Mouse (Mus musculus): ENCODE results near the gene Slc31a1. TPM values are rescaled to one million over a fixed set of nuclear protein-coding genes. Genes with fewer than 3 reads are reported as not detected.

Gene Slc31a1
- polyA plus RNA-seq, 1 experiment from 2014 or later = 44.2 TPM

DNA sequence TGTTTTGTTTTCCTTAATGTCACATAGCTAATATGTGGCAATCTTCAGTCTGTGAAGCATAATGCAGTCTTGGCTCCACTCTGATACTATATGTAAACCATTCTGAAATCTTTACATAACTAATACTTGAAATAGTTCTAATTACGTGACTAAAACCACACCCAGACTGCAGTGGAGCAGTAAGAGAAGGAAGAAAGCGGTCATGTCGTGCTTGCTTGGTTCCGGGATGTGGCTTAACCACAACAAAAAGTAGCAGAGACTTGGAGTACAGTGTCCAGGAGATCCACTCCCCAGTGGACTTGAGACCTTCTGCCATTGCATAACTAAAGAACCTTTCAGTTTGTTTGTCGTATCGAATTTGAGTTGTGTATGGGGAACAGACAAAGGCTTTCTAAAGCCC lies 7.1 kb downstream of the Slc31a1 start:
- 95% methylated on average over 6 of the region's 6 CpGs for WGBS
- ATAC-seq (ENCODE audit: low FRiP score) = no peak
- no peak overlapping the region for H3K4me2 ChIP-seq
- H3K9ac ChIP-seq = no peak overlapping the region
- H3K27ac ChIP-seq = no peak overlapping the region
- no peaks in the 10 kb centered on the region for H3K27me3 ChIP-seq
- H3K4me1 ChIP-seq (replicated peaks) = 0 out of 2 replicates have a peak, but pooled peaks cover under 1% of the 10 kb centered on the region
- H3K4me3 ChIP-seq = no peak overlapping the region
- no peaks in the 10 kb centered on the region for H3K9me3 ChIP-seq
- H3K36me3 ChIP-seq = no peaks in the 10 kb centered on the region

DNA sequence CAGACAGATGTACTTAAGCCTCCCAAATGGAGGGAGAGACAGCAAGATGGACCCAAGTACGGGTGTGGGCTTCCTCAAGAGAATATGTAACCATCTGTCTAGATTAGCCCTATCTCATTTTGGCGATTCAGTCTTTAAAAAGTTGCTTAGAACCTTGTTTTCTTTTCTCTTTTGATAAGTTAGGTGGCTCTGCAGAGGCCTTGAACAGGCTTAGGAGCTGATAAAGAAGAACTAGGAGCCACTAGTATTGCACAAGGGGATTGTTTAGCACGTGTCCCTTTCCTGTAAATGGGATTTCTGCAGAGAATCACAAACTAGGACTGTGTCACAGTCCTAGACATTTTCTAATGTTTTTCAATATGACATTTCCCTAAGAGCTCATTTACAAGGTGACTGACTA lies 8.6 kb downstream of the Slc31a1 start:
- no peak overlapping the region for H3K4me3 ChIP-seq
- 83% methylated on average over 3 of the region's 3 CpGs for WGBS
- no peak overlapping the region for H3K9ac ChIP-seq
- no peak for ATAC-seq (ENCODE audit: low FRiP score)
- H3K36me3 ChIP-seq = no peaks in the 10 kb centered on the region
- no peaks in the 10 kb centered on the region for H3K27me3 ChIP-seq
- H3K4me2 ChIP-seq = no peak overlapping the region
- H3K9me3 ChIP-seq = no peaks in the 10 kb centered on the region
- H3K4me1 ChIP-seq (replicated peaks) = no peaks in the 10 kb centered on the region
- no peak overlapping the region for H3K27ac ChIP-seq

GRCm38 (mm10) chr4:62372410-62372809 lies 11.9 kb downstream of the Slc31a1 start:
- no peak overlapping the region for H3K4me2 ChIP-seq
- H3K4me3 ChIP-seq = no peak overlapping the region
- 15% methylated on average over 1 of the region's 1 CpGs for WGBS
- H3K9me3 ChIP-seq = no peaks in the 10 kb centered on the region
- H3K4me1 ChIP-seq (replicated peaks) = no peaks in the 10 kb centered on the region
- H3K27ac ChIP-seq = no peak overlapping the region
- no peaks in the 10 kb centered on the region for H3K36me3 ChIP-seq
- ATAC-seq (ENCODE audit: low FRiP score) = no peak
- H3K9ac ChIP-seq = no peak overlapping the region
- H3K27me3 ChIP-seq = no peaks in the 10 kb centered on the region

GRCm38 (mm10) chr4:62372818-62373520 lies 12.4 kb downstream of the Slc31a1 start:
- no peaks in the 10 kb centered on the region for H3K4me1 ChIP-seq (replicated peaks)
- no peak overlapping the region for H3K4me2 ChIP-seq
- H3K36me3 ChIP-seq = no peaks in the 10 kb centered on the region
- H3K27ac ChIP-seq = no peak overlapping the region
- no peak for ATAC-seq (ENCODE audit: low FRiP score)
- WGBS = 86% methylated on average over 9 of the region's 9 CpGs
- no peaks in the 10 kb centered on the region for H3K27me3 ChIP-seq
- H3K4me3 ChIP-seq = no peak overlapping the region
- H3K9me3 ChIP-seq = no peaks in the 10 kb centered on the region
- no peak overlapping the region for H3K9ac ChIP-seq

DNA sequence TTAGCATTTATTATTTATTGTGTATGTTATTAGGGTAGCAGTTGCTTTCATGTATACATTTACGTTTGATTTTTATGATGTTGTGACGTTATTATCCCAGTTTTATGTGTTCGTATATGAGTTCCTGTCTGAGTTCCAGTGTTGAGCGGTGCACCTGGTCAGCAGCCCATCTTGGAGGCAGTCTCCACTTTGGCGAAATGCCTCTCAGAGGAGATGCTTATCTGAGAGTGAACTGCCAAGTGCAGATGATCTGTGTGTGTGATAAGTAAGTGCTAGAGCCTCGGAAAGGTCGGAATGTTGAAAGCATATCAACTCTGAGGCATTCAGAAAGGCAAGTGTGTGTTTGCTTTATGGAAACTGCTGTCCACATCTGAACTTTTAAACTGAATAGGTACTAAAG lies 13.1 kb downstream of the Slc31a1 start:
- H3K9ac ChIP-seq = no peak overlapping the region
- H3K9me3 ChIP-seq = no peaks in the 10 kb centered on the region
- H3K27ac ChIP-seq = no peak overlapping the region
- 0 out of 2 replicates have a peak, but pooled peaks cover 2% of the 10 kb centered on the region for H3K4me1 ChIP-seq (replicated peaks)
- no peaks in the 10 kb centered on the region for H3K27me3 ChIP-seq
- no peak for ATAC-seq (ENCODE audit: low FRiP score)
- no peak overlapping the region for H3K4me2 ChIP-seq
- no peaks in the 10 kb centered on the region for H3K36me3 ChIP-seq
- H3K4me3 ChIP-seq = no peak overlapping the region
- 88% methylated on average over 7 of the region's 7 CpGs for WGBS

- H3K27me3 ChIP-seq = no peaks in the 10 kb centered on the region
- H3K36me3 ChIP-seq = no peaks in the 10 kb centered on the region
- no peak for ATAC-seq (ENCODE audit: low FRiP score)
- H3K4me1 ChIP-seq (replicated peaks) = 0 out of 2 replicates have a peak, but pooled peaks cover 3% of the 10 kb centered on the region
- no peak overlapping the region for H3K9ac ChIP-seq
- no peaks in the 10 kb centered on the region for H3K9me3 ChIP-seq
- WGBS = 91% methylated on average over 4 of the region's 4 CpGs
- H3K27ac ChIP-seq = no peak overlapping the region
- H3K4me3 ChIP-seq = no peak overlapping the region
- no peak overlapping the region for H3K4me2 ChIP-seq
These were observed 13.8 kb downstream of the Slc31a1 start for GRCm38 (mm10) chr4:62374342-62374741.

DNA sequence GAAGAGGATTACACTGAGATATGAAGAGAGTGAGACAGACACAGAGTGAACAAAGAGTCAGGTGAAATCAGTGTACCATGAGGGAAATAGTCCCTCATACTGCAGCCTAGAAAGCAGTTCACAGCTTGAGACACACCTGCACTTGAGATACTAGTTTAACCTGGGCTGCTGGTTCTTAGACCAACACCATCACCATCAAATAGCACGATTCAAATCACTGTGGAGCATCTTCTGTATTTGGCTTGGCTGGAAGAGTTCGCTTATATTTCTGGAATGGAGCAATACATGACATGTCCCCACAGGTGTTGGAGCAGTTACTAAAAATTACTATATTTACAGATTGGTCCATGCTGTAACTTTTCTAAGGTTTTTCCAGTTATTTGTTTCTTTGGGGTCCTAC lies 15.6 kb downstream of the Slc31a1 start:
- Histone ChIP-seq H3K4me2 (no peak overlapping the region), H3K9ac (no peak overlapping the region), H3K27me3 (no peaks in the 10 kb centered on the region), H3K9me3 (no peaks in the 10 kb centered on the region), H3K4me3 (no peak overlapping the region), H3K4me1 (replicated peaks) (0 out of 2 replicates have a peak, but pooled peaks cover 3% of the 10 kb centered on the region), H3K27ac (no peak overlapping the region), H3K36me3 (no peaks in the 10 kb centered on the region)
- WGBS = 95% methylated on average over 2 of the region's 2 CpGs
- ATAC-seq (ENCODE audit: low FRiP score) = no peak

- Histone ChIP-seq H3K4me3 (no peak overlapping the region), H3K27ac (no peak overlapping the region), H3K27me3 (no peaks in the 10 kb centered on the region), H3K9ac (no peak overlapping the region), H3K36me3 (peaks cover 7% of the 10 kb centered on the region), H3K9me3 (no peaks in the 10 kb centered on the region), H3K4me1 (replicated peaks) (0 out of 2 replicates have a peak, but pooled peaks cover 3% of the 10 kb centered on the region), H3K4me2 (no peak overlapping the region)
- WGBS = 92% methylated on average over 9 of the region's 9 CpGs
- no peak for ATAC-seq (ENCODE audit: low FRiP score)
These were observed 19.3 kb downstream of the Slc31a1 start for GRCm38 (mm10) chr4:62379724-62380381.

DNA sequence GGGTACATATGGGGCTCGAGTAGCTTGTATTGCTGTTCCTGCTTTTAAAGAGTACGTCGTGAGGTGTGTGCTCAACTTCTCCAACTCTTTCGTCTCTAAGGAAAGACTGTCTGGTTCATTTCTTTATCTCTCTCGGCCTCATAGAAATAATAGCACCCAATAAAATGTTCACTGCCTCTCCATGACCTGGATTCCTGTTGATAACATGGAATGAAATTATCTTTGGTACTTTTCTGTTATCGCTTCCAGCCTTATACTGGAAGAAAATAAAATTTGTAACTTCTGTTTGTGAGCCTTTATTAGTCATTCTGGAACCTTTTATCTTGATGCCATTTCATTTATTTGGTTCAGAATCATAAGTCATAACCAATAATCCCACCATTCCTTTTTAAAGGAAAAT lies 22.7 kb downstream of the Slc31a1 start:
- H3K27me3 ChIP-seq = no peaks in the 10 kb centered on the region

GRCm38 (mm10) chr4:62383752-62384151 lies 23.2 kb downstream of the Slc31a1 start:
- 86% methylated on average over 7 of the region's 7 CpGs for WGBS
- Histone ChIP-seq H3K4me2 (no peak overlapping the region), H3K27ac (no peak overlapping the region), H3K27me3 (no peaks in the 10 kb centered on the region), H3K4me1 (replicated peaks) (0 out of 2 replicates have a peak, but pooled peaks cover under 1% of the 10 kb centered on the region), H3K4me3 (no peak overlapping the region), H3K36me3 (peaks cover 30% of the 10 kb centered on the region), H3K9ac (no peak overlapping the region), H3K9me3 (no peaks in the 10 kb centered on the region)
- no peak for ATAC-seq (ENCODE audit: low FRiP score)

More for the DNA sequence above, 22.7 kb downstream of the Slc31a1 start:
- no peaks in the 10 kb centered on the region for H3K9me3 ChIP-seq
- no peak overlapping the region for H3K27ac ChIP-seq
- H3K36me3 ChIP-seq = peaks cover 24% of the 10 kb centered on the region
- H3K4me3 ChIP-seq = no peak overlapping the region
- no peak overlapping the region for H3K9ac ChIP-seq
- no peak for ATAC-seq (ENCODE audit: low FRiP score)
- 95% methylated on average over 6 of the region's 6 CpGs for WGBS
- H3K4me2 ChIP-seq = no peak overlapping the region
- 0 out of 2 replicates have a peak, but pooled peaks cover 3% of the 10 kb centered on the region for H3K4me1 ChIP-seq (replicated peaks)

- 100% methylated on average over 1 of the region's 1 CpGs for WGBS
- Histone ChIP-seq H3K9me3 (no peaks in the 10 kb centered on the region), H3K36me3 (peaks cover 34% of the 10 kb centered on the region), H3K9ac (no peak overlapping the region), H3K27me3 (no peaks in the 10 kb centered on the region), H3K27ac (no peak overlapping the region), H3K4me2 (no peak overlapping the region), H3K4me1 (replicated peaks) (no peaks in the 10 kb centered on the region), H3K4me3 (no peak overlapping the region)
- no peak for ATAC-seq (ENCODE audit: low FRiP score)
These were observed 23.6 kb downstream of the Slc31a1 start for GRCm38 (mm10) chr4:62384159-62384558.

GRCm38 (mm10) chr4:62385439-62385838 lies 24.9 kb downstream of the Slc31a1 start:
- H3K4me3 ChIP-seq = no peak overlapping the region
- H3K9me3 ChIP-seq = no peaks in the 10 kb centered on the region
- H3K9ac ChIP-seq = no peak overlapping the region
- H3K36me3 ChIP-seq = peaks cover 45% of the 10 kb centered on the region
- no peak overlapping the region for H3K27ac ChIP-seq
- WGBS = 93% methylated on average over 7 of the region's 7 CpGs
- no peak overlapping the region for H3K4me2 ChIP-seq
- no peak for ATAC-seq (ENCODE audit: low FRiP score)
- H3K27me3 ChIP-seq = no peaks in the 10 kb centered on the region
- no peaks in the 10 kb centered on the region for H3K4me1 ChIP-seq (replicated peaks)

Data from hindbrain, embryonic 13.5 days (tissue).